21 mouse cellular contexts compared by ENCODE assay signal in genomic region chr2:139207649-139208048, GRCm38 (mm10).
DNase-seq lines count a peak whose midpoint lies in the region; ATAC-seq and TF ChIP-seq lines count a peak whose summit lies in the region.
"Had no signal": no experiment of that assay in that cellular context is flagged by ENCODE, and none has a peak within 500 bp of the region (broad histone marks: within the 10 kb centered on the region; RNA-seq: fewer than 3 reads in every experiment).

No protein-coding gene starts in this region.

- no peak overlapping the region for H3K27ac ChIP-seq in midbrain, embryonic 15.5 days
- H3K27ac ChIP-seq in intestine, postnatal 0 days (ENCODE audit: low read depth, low read length), result no peak overlapping the region
- H3K27ac ChIP-seq: embryonic facial prominence, embryonic 13.5 days; forebrain, embryonic 10.5 days; gastrocnemius, adult 2 months; hindbrain, embryonic 10.5 days; hindbrain, embryonic 14.5 days had no signal

- no peaks in the 10 kb centered on the region for H3K9me3 ChIP-seq in midbrain, embryonic 15.5 days
- H3K9me3 ChIP-seq in intestine, postnatal 0 days (ENCODE audit: control insufficient read depth), result no peaks in the 10 kb centered on the region
- H3K9me3 ChIP-seq: embryonic facial prominence, embryonic 13.5 days; forebrain, embryonic 10.5 days; heart, embryonic 12.5 days; hindbrain, embryonic 10.5 days had no signal

- no peak for TF ChIP-seq CTCF in intestine, postnatal 0 days (IDR thresholded peaks at IDR 0.05; ENCODE audit: low read depth)

- 53% methylated on average over 1 of the region's 1 CpGs for WGBS in midbrain, embryonic 15.5 days
- 45% methylated on average over 1 of the region's 1 CpGs for WGBS in intestine, postnatal 0 days

- peak; percentile 52 for ATAC-seq in frontal cortex, adult (ENCODE audit: low TSS enrichment)
- ATAC-seq in midbrain, embryonic 15.5 days (replicated peaks), result no peak
- ATAC-seq in intestine, postnatal 0 days, result no peak
- ATAC-seq: inflammation-experienced regulatory T-cells, adult 6 months had no signal

- no peaks in the 10 kb centered on the region for H3K4me1 ChIP-seq in midbrain, embryonic 15.5 days
- no peaks in the 10 kb centered on the region for H3K4me1 ChIP-seq in intestine, postnatal 0 days (replicated peaks; ENCODE audit: control insufficient read depth, insufficient read depth, low read length)
- H3K4me1 ChIP-seq: embryonic facial prominence, embryonic 13.5 days; forebrain, embryonic 10.5 days; heart, embryonic 12.5 days; hindbrain, embryonic 10.5 days had no signal

- H3K36me3 ChIP-seq in midbrain, embryonic 15.5 days (replicated peaks), result no peaks in the 10 kb centered on the region
- no peaks in the 10 kb centered on the region for H3K36me3 ChIP-seq in intestine, postnatal 0 days (ENCODE audit: control insufficient read depth, insufficient read depth)
- H3K36me3 ChIP-seq: embryonic facial prominence, embryonic 13.5 days; forebrain, embryonic 10.5 days; heart, embryonic 12.5 days; hindbrain, embryonic 10.5 days had no signal

- intact Hi-C loops in left cerebral cortex, postnatal 14 days (cut with DNase I), result no loop called here

- no peak overlapping the region for H3K4me2 ChIP-seq in midbrain, embryonic 15.5 days
- no peak overlapping the region for H3K4me2 ChIP-seq in intestine, postnatal 0 days (replicated peaks; ENCODE audit: low read depth)
- H3K4me2 ChIP-seq: embryonic facial prominence, embryonic 13.5 days; heart, embryonic 12.5 days; hindbrain, embryonic 14.5 days had no signal

- no peaks in the 10 kb centered on the region for H3K27me3 ChIP-seq in midbrain, embryonic 15.5 days (replicated peaks)
- no peaks in the 10 kb centered on the region for H3K27me3 ChIP-seq in intestine, postnatal 0 days (replicated peaks; ENCODE audit: control insufficient read depth, insufficient read depth, low read length)
- H3K27me3 ChIP-seq: embryonic facial prominence, embryonic 13.5 days; heart, embryonic 12.5 days had no signal

- H3K9ac ChIP-seq in midbrain, embryonic 15.5 days, result no peak overlapping the region
- H3K9ac ChIP-seq in intestine, postnatal 0 days (ENCODE audit: low read depth, low read length), result no peak overlapping the region
- H3K9ac ChIP-seq: embryonic facial prominence, embryonic 13.5 days; heart, embryonic 12.5 days; hindbrain, embryonic 14.5 days had no signal

- no peak for DNase-seq in frontal cortex, adult 2 months (ENCODE audit: extremely low spot score in 1 of 2, low spot score in 1 of 2)
- peak; percentile 3 to 17 for DNase-seq in left cerebral cortex, postnatal 14 days (ENCODE audit: low spot score in 2 of 2)
- DNase-seq in left cerebral cortex, adult 8-10 months (ENCODE audit: low spot score in 2 of 2), result no peak
- DNase-seq in brain, embryonic 18.5 days (ENCODE audit: low read depth, low spot score), result peak; percentile 32
- DNase-seq: adrenal gland, adult 2 months; adrenal gland, postnatal 25 days; cerebellum, adult 11-12 months; cerebellum, adult 9-10 months; cerebellum, postnatal 25 days; gastrocnemius, adult 2 months; gastrocnemius, postnatal 25 days; kidney, adult 11 months had no signal

- no peak overlapping the region for H3K4me3 ChIP-seq in midbrain, embryonic 15.5 days
- H3K4me3 ChIP-seq in intestine, postnatal 0 days (ENCODE audit: low read depth, low read length), result no peak overlapping the region
- H3K4me3 ChIP-seq: embryonic facial prominence, embryonic 13.5 days; forebrain, embryonic 10.5 days; gastrocnemius, adult 2 months; heart, embryonic 12.5 days; hindbrain, embryonic 10.5 days had no signal

Comparison
In these comparisons a context has a peak if more than half of its experiments do, and no peak if none do; other contexts are left out.
1. DNase-seq: peak in left cerebral cortex, postnatal 14 days (2 of 2) and brain, embryonic 18.5 days (single experiment); none in frontal cortex, adult 2 months (0 of 2) and left cerebral cortex, adult 8-10 months (0 of 2).